Mouse (Mus musculus): ENCODE results near the gene Aurkb.
A peak's percentile ranks its signal among the peaks of the same experiment; 100 is the strongest.

DNA sequence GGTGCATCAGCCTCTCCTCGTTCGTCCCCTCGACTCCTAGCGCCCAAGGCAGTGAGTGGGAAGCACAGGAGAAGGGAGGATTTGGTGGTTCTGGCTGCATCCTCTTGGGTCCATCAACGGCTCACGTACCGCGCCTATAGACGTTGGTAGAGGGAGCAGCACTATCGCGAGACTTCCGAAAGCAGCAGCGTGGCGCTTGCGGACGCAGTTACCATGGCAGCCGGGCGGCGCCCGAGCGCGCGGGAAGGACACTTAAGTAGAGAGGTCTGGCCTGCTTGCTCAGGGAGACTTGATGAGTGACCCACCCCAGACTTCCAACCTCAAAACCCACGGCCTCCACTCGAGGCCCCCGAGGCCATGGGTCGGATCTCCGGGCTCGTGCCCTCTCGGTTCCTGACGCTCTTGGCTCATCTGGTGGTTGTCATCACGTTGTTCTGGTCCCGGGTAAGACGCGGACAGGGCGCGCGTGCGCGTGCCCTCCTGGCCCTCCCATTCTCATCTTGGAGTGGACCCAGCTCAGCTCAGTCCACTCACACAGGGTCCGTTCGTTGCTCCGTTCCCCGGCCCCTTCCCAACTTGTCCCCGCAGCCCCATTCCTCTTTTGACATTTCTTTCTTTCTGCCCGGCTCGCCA, 25.3 kb downstream of the Aurkb start, which contains the start of gene Tmem107:
- TF ChIP-seq CTCF (IDR thresholded peaks at IDR 0.05; ENCODE audit: borderline replicate concordance, insufficient read depth, low read length), result no peak
- TF ChIP-seq POLR2A (IDR thresholded peaks at IDR 0.05; ENCODE audit: low read depth, low read length), result peak; percentile 99

Measured in embryonic fibroblast, embryonic 13.5 days (primary cell).